Mouse (Mus musculus) limb, embryonic 13.5 days (tissue): ENCODE measurements around the gene Nt5e. TPM values are rescaled to one million over a fixed set of nuclear protein-coding genes. Genes with fewer than 3 reads are reported as not detected.

Experiments used
- ATAC-seq: fragments of 200-750 bp; cut with Nextera tagmentation; 2 replicates; pipeline ENCODE4 v1.8.0; 2017; ENCODE audit warnings: low read depth, moderate number of reproducible peaks, moderate TSS enrichment; ENCODE audit not compliant: low FRiP score
- H3K27ac ChIP-seq: fragments of 300-500 bp; sonication (generic); 2 replicates; pipeline ENCODE4 v1.5.1; 2015; ENCODE audit warnings: inconsistent platforms, mild to moderate bottlenecking, moderate library complexity
- H3K27me3 ChIP-seq: fragments of 300-500 bp; sonication (generic); 2 replicates; pipeline ENCODE4 v1.6.1; 2015; ENCODE audit warnings: mild to moderate bottlenecking, inconsistent platforms
- H3K36me3 ChIP-seq: fragments of 300-500 bp; sonication (generic); 2 replicates; pipeline ENCODE4 v1.6.1; 2015; ENCODE audit warnings: inconsistent platforms, mild to moderate bottlenecking, moderate library complexity
- H3K4me1 ChIP-seq: fragments of 300-500 bp; sonication (generic); 2 replicates; pipeline ENCODE4 v1.6.1; 2015; ENCODE audit warnings: inconsistent platforms
- H3K4me2 ChIP-seq: fragments of 300-500 bp; sonication (generic); replicated peaks from 2 replicates; pipeline ENCODE4 v1.6.1; 2015; ENCODE audit warnings: inconsistent platforms, mild to moderate bottlenecking, moderate library complexity
- H3K4me3 ChIP-seq: fragments of 300-500 bp; sonication (generic); 2 replicates; pipeline ENCODE4 v1.5.1; 2015; ENCODE audit warnings: moderate library complexity, mild to moderate bottlenecking, inconsistent platforms
- H3K9ac ChIP-seq: fragments of 300-500 bp; sonication (generic); 2 replicates; pipeline ENCODE4 v1.6.1; 2015; ENCODE audit warnings: mild to moderate bottlenecking, inconsistent platforms
- H3K9me3 ChIP-seq: fragments of 300-500 bp; sonication (generic); 2 replicates; pipeline ENCODE4 v1.6.1; 2016; ENCODE audit warnings: inconsistent platforms
- WGBS: fragments of 180-500 bp; shearing (Covaris S2); methylation state at CpG from one replicate; pipeline ENCODE4 v1.1.7; 2015; 5-methylcytosine and 5-hydroxymethylcytosine counted together
- polyA plus RNA-seq: library from polyadenylated mRNA; unstranded; fragments of >200 nt; fragmentation: Nextera tagmentation; extraction: Ambion mirVana; gene quantifications from 2 replicates; pipeline ENCODE4 v1.2.1, GENCODE M21; 2015

Nt5e gene
- polyA plus RNA-seq, 1 experiment from 2014 or later: 13.2 TPM

GRCm38 (mm10) chr9:88367751-88368150 is 40.8 kb downstream of the Nt5e start:
- WGBS: 65% methylated on average over 1 of the region's 1 CpGs
- Histone ChIP-seq H3K4me3 (no peak overlapping the region), H3K4me1 (peaks cover 4% of the 10 kb centered on the region), H3K27me3 (no peaks in the 10 kb centered on the region), H3K9me3 (no peaks in the 10 kb centered on the region), H3K9ac (no peak overlapping the region), H3K4me2 (no peak overlapping the region), H3K27ac (no peak overlapping the region), H3K36me3 (peaks cover 17% of the 10 kb centered on the region)
- no peak for ATAC-seq

- Histone ChIP-seq H3K9me3 (no peaks in the 10 kb centered on the region), H3K27ac (no peak overlapping the region), H3K9ac (no peak overlapping the region), H3K27me3 (no peaks in the 10 kb centered on the region), H3K4me2 (no peak overlapping the region), H3K4me3 (no peak overlapping the region), H3K36me3 (peaks cover 17% of the 10 kb centered on the region), H3K4me1 (no peaks in the 10 kb centered on the region)
- no peak for ATAC-seq
- 83% methylated on average over 5 of the region's 5 CpGs for WGBS
Measured at GRCm38 (mm10) chr9:88368476-88368875, 41.5 kb downstream of the Nt5e start.

GRCm38 (mm10) chr9:88369666-88370065 is 42.7 kb downstream of the Nt5e start:
- no peak overlapping the region for H3K4me2 ChIP-seq
- no peaks in the 10 kb centered on the region for H3K9me3 ChIP-seq
- H3K4me3 ChIP-seq: no peak overlapping the region
- no peaks in the 10 kb centered on the region for H3K27me3 ChIP-seq
- WGBS: 95% methylated on average over 2 of the region's 2 CpGs
- no peak overlapping the region for H3K27ac ChIP-seq
- no peak for ATAC-seq
- no peak overlapping the region for H3K9ac ChIP-seq
- peaks cover 21% of the 10 kb centered on the region for H3K36me3 ChIP-seq
- no peaks in the 10 kb centered on the region for H3K4me1 ChIP-seq

GRCm38 (mm10) chr9:88371201-88371600 is 44.2 kb downstream of the Nt5e start:
- no peaks in the 10 kb centered on the region for H3K27me3 ChIP-seq
- peaks cover 22% of the 10 kb centered on the region for H3K36me3 ChIP-seq
- no peak overlapping the region for H3K9ac ChIP-seq
- H3K4me2 ChIP-seq: no peak overlapping the region
- WGBS: 78% methylated on average over 2 of the region's 2 CpGs
- no peaks in the 10 kb centered on the region for H3K4me1 ChIP-seq
- no peak overlapping the region for H3K4me3 ChIP-seq
- no peak overlapping the region for H3K27ac ChIP-seq
- ATAC-seq: no peak
- H3K9me3 ChIP-seq: no peaks in the 10 kb centered on the region

- H3K4me3 ChIP-seq: no peak overlapping the region
- no peak for ATAC-seq
- H3K27ac ChIP-seq: no peak overlapping the region
- H3K9ac ChIP-seq: no peak overlapping the region
- no peaks in the 10 kb centered on the region for H3K4me1 ChIP-seq
- no peaks in the 10 kb centered on the region for H3K27me3 ChIP-seq
- no peaks in the 10 kb centered on the region for H3K9me3 ChIP-seq
- H3K36me3 ChIP-seq: peaks cover 24% of the 10 kb centered on the region
- H3K4me2 ChIP-seq: no peak overlapping the region
- WGBS: 92% methylated on average over 2 of the region's 2 CpGs
Measured at GRCm38 (mm10) chr9:88373001-88373400, 46.0 kb downstream of the Nt5e start.

- Histone ChIP-seq H3K4me1 (no peaks in the 10 kb centered on the region), H3K4me3 (no peak overlapping the region), H3K36me3 (peaks cover 33% of the 10 kb centered on the region), H3K9ac (no peak overlapping the region), H3K27ac (no peak overlapping the region), H3K4me2 (no peak overlapping the region), H3K9me3 (no peaks in the 10 kb centered on the region), H3K27me3 (no peaks in the 10 kb centered on the region)
- ATAC-seq: no peak
- WGBS: 76% methylated on average over 5 of the region's 5 CpGs
Measured at GRCm38 (mm10) chr9:88377483-88377882, 50.5 kb downstream of the Nt5e start.

- Histone ChIP-seq H3K4me1 (no peaks in the 10 kb centered on the region), H3K9me3 (no peaks in the 10 kb centered on the region), H3K27ac (no peak overlapping the region), H3K9ac (no peak overlapping the region), H3K27me3 (no peaks in the 10 kb centered on the region), H3K36me3 (peaks cover 43% of the 10 kb centered on the region), H3K4me2 (no peak overlapping the region), H3K4me3 (no peak overlapping the region)
- 87% methylated on average over 3 of the region's 3 CpGs for WGBS
- ATAC-seq: no peak
Measured at GRCm38 (mm10) chr9:88379057-88379456, 52.1 kb downstream of the Nt5e start.

- Histone ChIP-seq H3K9me3 (no peaks in the 10 kb centered on the region), H3K36me3 (peaks cover 44% of the 10 kb centered on the region), H3K9ac (no peak overlapping the region), H3K4me2 (no peak overlapping the region), H3K4me3 (no peak overlapping the region), H3K27me3 (no peaks in the 10 kb centered on the region), H3K27ac (no peak overlapping the region), H3K4me1 (no peaks in the 10 kb centered on the region)
- ATAC-seq: no peak
- 70% methylated on average over 7 of the region's 7 CpGs for WGBS
Measured at GRCm38 (mm10) chr9:88380076-88380475, 53.1 kb downstream of the Nt5e start.

- ATAC-seq: no peak
- H3K4me3 ChIP-seq: no peak overlapping the region
- H3K4me2 ChIP-seq: no peak overlapping the region
- no peaks in the 10 kb centered on the region for H3K4me1 ChIP-seq
- H3K36me3 ChIP-seq: peaks cover 44% of the 10 kb centered on the region
- no peaks in the 10 kb centered on the region for H3K27me3 ChIP-seq
- H3K9ac ChIP-seq: no peak overlapping the region
- WGBS: 73% methylated on average over 1 of the region's 1 CpGs
- no peaks in the 10 kb centered on the region for H3K9me3 ChIP-seq
- no peak overlapping the region for H3K27ac ChIP-seq
Measured at GRCm38 (mm10) chr9:88380542-88380941, 53.5 kb downstream of the Nt5e start.

GRCm38 (mm10) chr9:88388826-88389225 is 61.8 kb downstream of the Nt5e start:
- H3K4me3 ChIP-seq: no peak overlapping the region
- ATAC-seq: no peak
- no peaks in the 10 kb centered on the region for H3K9me3 ChIP-seq
- H3K27me3 ChIP-seq: no peaks in the 10 kb centered on the region
- H3K36me3 ChIP-seq: peaks cover 41% of the 10 kb centered on the region
- H3K4me1 ChIP-seq: no peaks in the 10 kb centered on the region
- no peak overlapping the region for H3K9ac ChIP-seq
- no peak overlapping the region for H3K4me2 ChIP-seq
- 79% methylated on average over 5 of the region's 5 CpGs for WGBS
- H3K27ac ChIP-seq: no peak overlapping the region

- Histone ChIP-seq H3K27me3 (no peaks in the 10 kb centered on the region), H3K9me3 (0 out of 2 replicates have a peak, but pooled peaks cover 4% of the 10 kb centered on the region), H3K4me2 (no peak overlapping the region), H3K4me3 (no peak overlapping the region), H3K9ac (no peak overlapping the region), H3K4me1 (no peaks in the 10 kb centered on the region), H3K36me3 (peaks cover 38% of the 10 kb centered on the region), H3K27ac (no peak overlapping the region)
- 91% methylated on average over 8 of the region's 8 CpGs for WGBS
- no peak for ATAC-seq
Measured at GRCm38 (mm10) chr9:88394852-88395251, 67.9 kb downstream of the Nt5e start.

GRCm38 (mm10) chr9:88398461-88398860 is 71.5 kb downstream of the Nt5e start:
- H3K4me2 ChIP-seq: no peak overlapping the region
- no peak overlapping the region for H3K9ac ChIP-seq
- H3K27ac ChIP-seq: no peak overlapping the region
- no peaks in the 10 kb centered on the region for H3K27me3 ChIP-seq
- H3K4me1 ChIP-seq: no peaks in the 10 kb centered on the region
- no peak for ATAC-seq
- 82% methylated on average over 1 of the region's 1 CpGs for WGBS
- H3K9me3 ChIP-seq: 0 out of 2 replicates have a peak, but pooled peaks cover 4% of the 10 kb centered on the region
- H3K4me3 ChIP-seq: no peak overlapping the region
- peaks cover 45% of the 10 kb centered on the region for H3K36me3 ChIP-seq

- ATAC-seq: no peak
- Histone ChIP-seq H3K4me1 (no peaks in the 10 kb centered on the region), H3K4me2 (no peak overlapping the region), H3K4me3 (no peak overlapping the region), H3K36me3 (peaks cover 35% of the 10 kb centered on the region), H3K27ac (no peak overlapping the region), H3K27me3 (no peaks in the 10 kb centered on the region), H3K9ac (no peak overlapping the region), H3K9me3 (no peaks in the 10 kb centered on the region)
- 78% methylated on average over 10 of the region's 10 CpGs for WGBS
Measured at GRCm38 (mm10) chr9:88404088-88404487, 77.1 kb downstream of the Nt5e start.
